Mouse (Mus musculus): ENCODE measurements around the gene 4930451I11Rik. TPM values are rescaled to one million over a fixed set of nuclear protein-coding genes. Genes with fewer than 3 reads are reported as not detected.
A peak's percentile ranks its signal among the peaks of the same experiment; 100 is the strongest.

4930451I11Rik gene
- not detected in 2 replicates for total RNA-seq (2012; rRNA removed)
- total RNA-seq (2014; rRNA removed), result not detected in 2 replicates
- not detected in 2 replicates for polyA plus RNA-seq (2012; ENCODE audit: insufficient read length, low read depth)

DNA sequence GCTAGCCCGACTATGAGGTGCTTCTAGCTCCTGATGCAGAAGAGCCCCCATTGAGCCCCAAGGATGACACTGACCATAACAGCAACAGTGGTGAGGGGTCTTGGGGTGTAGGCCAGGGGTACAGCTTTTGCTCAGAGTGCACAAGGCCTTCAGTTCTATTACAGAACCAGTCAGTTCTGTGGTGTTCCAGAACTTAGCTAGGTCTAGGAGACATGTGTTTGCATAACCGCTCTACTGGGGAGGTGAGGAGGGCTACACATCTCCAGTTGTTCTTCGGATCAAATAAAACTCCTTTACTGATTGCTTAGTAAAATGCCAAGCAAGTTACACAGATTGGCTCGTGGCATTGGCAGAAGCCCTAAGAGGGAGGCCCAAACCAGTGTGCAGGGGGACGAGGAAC, at the start of gene 4930451I11Rik:
Gene 4930451I11Rik, minus strand, starts transcription at position 101 of the 400 bp plus-strand sequence.
- peak within 1 kb of the TSS; percentile 31; the same call in 1 of the 2 replicates for H3K9ac ChIP-seq (ENCODE audit: insufficient read depth, low read depth)
- DNase-seq (ENCODE audit: extremely low read depth), result no peak
- no peak within 1 kb of the TSS for H3K27ac ChIP-seq (ENCODE audit: insufficient read depth, low read depth)
- H3K36me3 ChIP-seq (replicated peaks in 1 of 2; ENCODE audit: control insufficient read depth in 1 of 2, insufficient read depth in 1 of 2, low read length in 1 of 2), result no peaks in the 10 kb centered on the region
- dilution Hi-C loops (cut with MboI; ENCODE audit: extremely low pct_ligation_motif_present, extremely low pct_unique_long_range_greater_than_20kb, low sequenced_read_pairs) (no loop called here), in situ Hi-C loops (cut with MboI; ENCODE audit: low pct_ligation_motif_present, low pct_unique_long_range_greater_than_20kb, low sequenced_read_pairs) (no loop called here)
- peak within 1 kb of the TSS; percentile 47 to 66 (median 57) for H3K4me3 ChIP-seq (replicated peaks in 1 of 3; ENCODE audit: low read depth in 2 of 3, low read length in 2 of 3, poor library complexity in 1 of 3)
- H3K4me2 ChIP-seq (ENCODE audit: insufficient read depth, low read depth, poor library complexity, severe bottlenecking), result peak within 1 kb of the TSS; percentile 53
- peaks cover 46% of the 10 kb centered on the region for H3K27me3 ChIP-seq (replicated peaks)
- H3K9me3 ChIP-seq (replicated peaks; ENCODE audit: low read length), result peaks cover 8% of the 10 kb centered on the region
- H3K4me1 ChIP-seq (ENCODE audit: control insufficient read depth in 1 of 2, insufficient read depth in 2 of 2), result peaks cover 6 to 7% of the 10 kb centered on the region in 2 experiments; a peak in 3 of 4 replicates
- TF ChIP-seq RCOR1 (conservative IDR thresholded peaks at IDR 0.05; ENCODE audit: low read depth, low read length), result no peak
- no peak for TF ChIP-seq TCF12 (IDR thresholded peaks at IDR 0.05; ENCODE audit: low read depth, low read length)
- no peak for TF ChIP-seq JUN (IDR thresholded peaks at IDR 0.05; ENCODE audit: insufficient read depth, low read depth, low read length)
- TF ChIP-seq GABPA (IDR thresholded peaks at IDR 0.05; ENCODE audit: insufficient replicate concordance, low read depth, low read length), result no peak
- no peak for TF ChIP-seq UBTF (IDR thresholded peaks at IDR 0.05; ENCODE audit: low read depth, low read length)
- H3K79me2 ChIP-seq (replicated peaks; ENCODE audit: control insufficient read depth, extremely low read depth, insufficient read depth, poor library complexity, severe bottlenecking), result no peaks in the 10 kb centered on the region

GRCm38 (mm10) chr7:126881040-126881439, 49.6 kb upstream of the 4930451I11Rik start:
- TF ChIP-seq TBP (conservative IDR thresholded peaks at IDR 0.05; ENCODE audit: low read depth, low read length), result no peak
- no peak for TF ChIP-seq JUND (conservative IDR thresholded peaks at IDR 0.05; ENCODE audit: low read depth, low read length)
- no peak for TF ChIP-seq USF2 (conservative IDR thresholded peaks at IDR 0.05; ENCODE audit: low read depth, low read length)
- TF ChIP-seq MXI1 (IDR thresholded peaks at IDR 0.05; ENCODE audit: low read depth, low read length), result no peak
- TF ChIP-seq POLR2AphosphoS2 (IDR thresholded peaks at IDR 0.05; ENCODE audit: low read depth, low read length), result no peak
- no peak for TF ChIP-seq ETS1 (conservative IDR thresholded peaks at IDR 0.05; ENCODE audit: low read depth, low read length)
- no peak for TF ChIP-seq SMC3 (IDR thresholded peaks at IDR 0.05; ENCODE audit: low read depth, low read length)
- no peak for TF ChIP-seq MEF2A (IDR thresholded peaks at IDR 0.05; ENCODE audit: borderline replicate concordance, low read depth, low read length)
- TF ChIP-seq EP300 (IDR thresholded peaks at IDR 0.05; ENCODE audit: low read length), result no peak
- no peak for TF ChIP-seq ZC3H11A (IDR thresholded peaks at IDR 0.05; ENCODE audit: low read depth, low read length)
- TF ChIP-seq RAD21 (IDR thresholded peaks at IDR 0.05; ENCODE audit: low read depth, low read length), result no peak
- TF ChIP-seq GABPA (IDR thresholded peaks at IDR 0.05; ENCODE audit: insufficient replicate concordance, low read depth, low read length), result no peak
- no peak for TF ChIP-seq MAZ (IDR thresholded peaks at IDR 0.05; ENCODE audit: low read depth, low read length)
- TF ChIP-seq KAT2A (IDR thresholded peaks at IDR 0.05; ENCODE audit: insufficient replicate concordance, low read length), result no peak
- TF ChIP-seq MAX (IDR thresholded peaks at IDR 0.05; ENCODE audit: low read length), result no peak
- no peak for TF ChIP-seq RCOR1 (conservative IDR thresholded peaks at IDR 0.05; ENCODE audit: low read depth, low read length)
- TF ChIP-seq NELFE (IDR thresholded peaks at IDR 0.05; ENCODE audit: low read depth, low read length), result no peak
- no peak for TF ChIP-seq JUN (IDR thresholded peaks at IDR 0.05; ENCODE audit: insufficient read depth, low read depth, low read length)
- H3K27ac ChIP-seq (ENCODE audit: insufficient read depth, low read depth), result no peak overlapping the region
- peaks cover 32% of the 10 kb centered on the region for H3K79me2 ChIP-seq (replicated peaks; ENCODE audit: control insufficient read depth, extremely low read depth, insufficient read depth, poor library complexity, severe bottlenecking)
- in situ Hi-C loops (cut with MboI; ENCODE audit: low pct_ligation_motif_present, low pct_unique_long_range_greater_than_20kb, low sequenced_read_pairs) (no loop called here), dilution Hi-C loops (cut with MboI; ENCODE audit: extremely low pct_ligation_motif_present, extremely low pct_unique_long_range_greater_than_20kb, low sequenced_read_pairs) (no loop called here)
- no peaks in the 10 kb centered on the region for H3K27me3 ChIP-seq (replicated peaks)
- H3K4me1 ChIP-seq (ENCODE audit: control insufficient read depth in 1 of 2, insufficient read depth in 2 of 2), result peaks cover 8 to 39% of the 10 kb centered on the region in 2 experiments; a peak in 3 of 4 replicates
- H3K9ac ChIP-seq (ENCODE audit: insufficient read depth, low read depth), result no peak overlapping the region
- peaks cover 46 to 65% of the 10 kb centered on the region in 2 experiments for H3K36me3 ChIP-seq (replicated peaks in 1 of 2; ENCODE audit: control insufficient read depth in 1 of 2, insufficient read depth in 1 of 2, low read length in 1 of 2)
- no peak for DNase-seq (ENCODE audit: extremely low read depth)
- no peak overlapping the region for H3K4me3 ChIP-seq (replicated peaks in 1 of 3; ENCODE audit: low read depth in 2 of 3, low read length in 2 of 3, poor library complexity in 1 of 3)
- no peak overlapping the region for H3K4me2 ChIP-seq (ENCODE audit: insufficient read depth, low read depth, poor library complexity, severe bottlenecking)
- H3K9me3 ChIP-seq (replicated peaks; ENCODE audit: low read length), result no peaks in the 10 kb centered on the region

Data from CH12.LX (cell line).